Mouse (Mus musculus) neural tube, embryonic 13.5 days (tissue): ENCODE data around the gene Lpcat2b. TPM values are rescaled to one million over a fixed set of nuclear protein-coding genes. Genes with fewer than 3 reads are reported as not detected.

ENCODE experiments used
- ATAC-seq: fragments of 200-750 bp; cut with Nextera tagmentation; 2 replicates; pipeline ENCODE4 v1.8.0; 2017; ENCODE audit warnings: low read depth, mild to moderate bottlenecking, moderate TSS enrichment, moderate library complexity
- H3K27ac ChIP-seq: fragments of 300-500 bp; sonication (generic); replicated peaks from 2 replicates; pipeline ENCODE4 v1.5.1; 2015; ENCODE audit warnings: moderate library complexity, mild to moderate bottlenecking, inconsistent platforms
- H3K27me3 ChIP-seq: fragments of 300-500 bp; sonication (generic); 2 replicates; pipeline ENCODE4 v1.6.1; 2015; ENCODE audit warnings: mild to moderate bottlenecking, inconsistent platforms
- H3K36me3 ChIP-seq: fragments of 300-500 bp; sonication (generic); 2 replicates; pipeline ENCODE4 v1.6.1; 2015; ENCODE audit warnings: mild to moderate bottlenecking, inconsistent platforms
- H3K4me1 ChIP-seq: fragments of 300-500 bp; sonication (generic); replicated peaks from 2 replicates; pipeline ENCODE4 v1.6.1; 2015; ENCODE audit warnings: inconsistent platforms
- H3K4me2 ChIP-seq: fragments of 300-500 bp; sonication (generic); 2 replicates; pipeline ENCODE4 v1.6.1; 2015; ENCODE audit warnings: inconsistent platforms, mild to moderate bottlenecking, moderate library complexity
- H3K4me3 ChIP-seq: fragments of 300-500 bp; sonication (generic); 2 replicates; pipeline ENCODE4 v1.5.1; 2015; ENCODE audit warnings: mild to moderate bottlenecking, inconsistent platforms
- H3K9ac ChIP-seq: fragments of 300-500 bp; sonication (generic); 2 replicates; pipeline ENCODE4 v1.6.1; 2015; ENCODE audit warnings: moderate library complexity, mild to moderate bottlenecking, inconsistent platforms
- H3K9me3 ChIP-seq: fragments of 300-500 bp; sonication (generic); 2 replicates; pipeline ENCODE4 v1.6.1; 2016; ENCODE audit warnings: inconsistent platforms
- WGBS: fragments of 180-500 bp; shearing (Covaris S2); methylation state at CpG from one replicate; pipeline ENCODE4 v1.1.7; 2015; 5-methylcytosine and 5-hydroxymethylcytosine counted together
- polyA plus RNA-seq: library from polyadenylated mRNA; unstranded; fragments of >200 nt; fragmentation: Nextera tagmentation; extraction: Ambion mirVana; gene quantifications from 2 replicates; pipeline ENCODE4 v1.2.1, GENCODE M21; 2015

Lpcat2b gene
- polyA plus RNA-seq, 1 experiment from 2014 or later: not detected

GRCm38 (mm10) chr5:107450299-107450698, 18.9 kb downstream of the Lpcat2b start:
- WGBS: 94% methylated on average over 5 of the region's 5 CpGs
- Histone ChIP-seq H3K4me3 (no peak overlapping the region), H3K36me3 (0 out of 2 replicates have a peak, but pooled peaks cover 4% of the 10 kb centered on the region), H3K9ac (no peak overlapping the region), H3K27me3 (no peaks in the 10 kb centered on the region), H3K4me1 (no peaks in the 10 kb centered on the region), H3K4me2 (no peak overlapping the region), H3K9me3 (no peaks in the 10 kb centered on the region), H3K27ac (no peak overlapping the region)
- ATAC-seq: no peak

- Histone ChIP-seq H3K4me3 (no peak overlapping the region), H3K9me3 (no peaks in the 10 kb centered on the region), H3K4me1 (no peaks in the 10 kb centered on the region), H3K27me3 (no peaks in the 10 kb centered on the region), H3K4me2 (no peak overlapping the region), H3K9ac (no peak overlapping the region), H3K36me3 (0 out of 2 replicates have a peak, but pooled peaks cover 3% of the 10 kb centered on the region), H3K27ac (no peak overlapping the region)
- no peak for ATAC-seq
- WGBS: 89% methylated on average over 4 of the region's 4 CpGs
Measured at GRCm38 (mm10) chr5:107462147-107463076, 31.1 kb downstream of the Lpcat2b start.

DNA sequence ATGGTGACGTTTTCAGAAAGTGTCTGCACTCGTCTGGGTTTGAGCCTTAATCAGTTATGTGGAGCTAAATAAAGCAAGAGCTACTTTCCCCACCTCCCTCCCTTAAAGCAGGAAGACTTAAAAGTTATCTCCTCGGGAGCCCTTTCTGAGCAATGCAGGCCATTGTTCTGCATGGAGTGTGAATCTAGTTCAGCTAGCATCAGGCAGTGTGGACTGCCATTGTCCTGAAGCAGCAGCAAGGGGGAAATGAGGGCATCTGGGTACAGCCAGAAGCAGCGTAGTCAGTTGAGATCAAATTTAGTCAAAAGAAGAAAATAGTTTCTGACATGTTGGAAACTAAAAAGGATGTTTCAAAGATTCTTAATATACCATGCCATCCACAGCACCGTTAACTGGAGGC, 35.2 kb downstream of the Lpcat2b start:
- no peak overlapping the region for H3K4me2 ChIP-seq
- H3K9ac ChIP-seq: no peak overlapping the region
- peaks cover 5% of the 10 kb centered on the region; the same call in 1 of the 2 replicates for H3K36me3 ChIP-seq
- H3K27me3 ChIP-seq: no peaks in the 10 kb centered on the region
- no peak for ATAC-seq
- H3K4me3 ChIP-seq: no peak overlapping the region
- no peaks in the 10 kb centered on the region for H3K9me3 ChIP-seq
- H3K27ac ChIP-seq: no peak overlapping the region
- WGBS: 34% methylated on average over 5 of the region's 5 CpGs
- H3K4me1 ChIP-seq: no peaks in the 10 kb centered on the region

GRCm38 (mm10) chr5:107467098-107467497, 35.7 kb downstream of the Lpcat2b start:
- Histone ChIP-seq H3K9ac (no peak overlapping the region), H3K4me3 (no peak overlapping the region), H3K4me1 (no peaks in the 10 kb centered on the region), H3K27me3 (no peaks in the 10 kb centered on the region), H3K36me3 (peaks cover 5% of the 10 kb centered on the region; the same call in 1 of the 2 replicates), H3K4me2 (no peak overlapping the region), H3K27ac (no peak overlapping the region), H3K9me3 (no peaks in the 10 kb centered on the region)
- WGBS: 75% methylated on average over 4 of the region's 4 CpGs
- ATAC-seq: no peak

- H3K4me3 ChIP-seq: no peak overlapping the region
- 68% methylated on average over 10 of the region's 10 CpGs for WGBS
- H3K27me3 ChIP-seq: no peaks in the 10 kb centered on the region
- H3K9ac ChIP-seq: no peak overlapping the region
- H3K36me3 ChIP-seq: peaks cover 14% of the 10 kb centered on the region
- H3K9me3 ChIP-seq: no peaks in the 10 kb centered on the region
- H3K27ac ChIP-seq: no peak overlapping the region
- H3K4me2 ChIP-seq: no peak overlapping the region
- ATAC-seq: no peak
- no peaks in the 10 kb centered on the region for H3K4me1 ChIP-seq
Measured at GRCm38 (mm10) chr5:107470600-107471329, 39.4 kb downstream of the Lpcat2b start.

- ATAC-seq: no peak
- H3K4me1 ChIP-seq: no peaks in the 10 kb centered on the region
- no peak overlapping the region for H3K27ac ChIP-seq
- no peaks in the 10 kb centered on the region for H3K27me3 ChIP-seq
- 95% methylated on average over 2 of the region's 2 CpGs for WGBS
- H3K4me2 ChIP-seq: no peak overlapping the region
- no peak overlapping the region for H3K9ac ChIP-seq
- peaks cover 4% of the 10 kb centered on the region for H3K36me3 ChIP-seq
- no peaks in the 10 kb centered on the region for H3K9me3 ChIP-seq
- H3K4me3 ChIP-seq: no peak overlapping the region
Measured at GRCm38 (mm10) chr5:107480194-107480593, 48.8 kb downstream of the Lpcat2b start.

Other genes starting within 250 kb of the Lpcat2b start
- 6.9 and 7.8 TPM in 2 replicates for gene Tgfbr3, start 141.9 kb upstream of the Lpcat2b start, polyA plus RNA-seq
- 2.6 and 3.0 TPM in 2 replicates for gene Brdt, start 100.4 kb upstream of the Lpcat2b start, polyA plus RNA-seq
- gene Ephx4, start 28.8 kb upstream of the Lpcat2b start, polyA plus RNA-seq: 2.8 and 3.0 TPM in 2 replicates
- 11.0 and 12.7 TPM in 2 replicates for gene Btbd8, start 6.4 kb downstream of the Lpcat2b start, polyA plus RNA-seq
- gene Gm42669, start 76.1 kb downstream of the Lpcat2b start, polyA plus RNA-seq: 0.47 and 0.60 TPM in 2 replicates
- gene 1700028K03Rik, start 103.2 kb downstream of the Lpcat2b start, polyA plus RNA-seq: 0.08 and 0.17 TPM in 2 replicates
- gene Rpap2, start 165.8 kb downstream of the Lpcat2b start, polyA plus RNA-seq: 21.8 and 23.8 TPM in 2 replicates
- gene Glmn, start 166.3 kb downstream of the Lpcat2b start, polyA plus RNA-seq: 37.2 and 37.9 TPM in 2 replicates